Mouse (Mus musculus) layer of hippocampus, adult 2 months (tissue): Measurements from ENCODE around the gene Gm10382. TPM values are rescaled to one million over a fixed set of nuclear protein-coding genes. Genes with fewer than 3 reads are reported as not detected.
A peak's percentile ranks its signal among the peaks of the same experiment; 100 is the strongest.

Experiments used
- DNase-seq, 2 experiments: peaks; one replicate each; pipeline ENCODE4 v3.0.0; 2022; ENCODE audit warnings: low spot score in 2 of 2
- H3K27ac ChIP-seq: fragments of 200-600 bp; 2 replicates; pipeline ENCODE4 v1.8.1; 2022
- H3K4me3 ChIP-seq: fragments of 200-600 bp; 2 replicates; pipeline ENCODE4 v1.8.1; 2022; ENCODE audit warnings: mild to moderate bottlenecking
- CTCF ChIP-seq: fragments of 200-600 bp; conservative IDR thresholded peaks from 2 replicates; pipeline ENCODE4 v1.8.1; 2022; ENCODE audit warnings: antibody characterized with exemption, mild to moderate bottlenecking, moderate library complexity
- total RNA-seq, 2 experiments: library from RNA; stranded (reverse); gene quantifications; 2 replicates each; pipeline ENCODE4 v1.2.3; 2021

The Gm10382 gene
- total RNA-seq, 2 experiments from 2014 or later: not detected

GRCm38 (mm10) chr5:125355650-125356049 is 33.5 kb upstream of the Gm10382 start:
- H3K4me3 ChIP-seq: no peak overlapping the region
- no peak for TF ChIP-seq CTCF
- no peak overlapping the region for H3K27ac ChIP-seq
- DNase-seq: no peak

- DNase-seq: no peak
- Histone ChIP-seq H3K4me3 (no peak overlapping the region), H3K27ac (no peak overlapping the region)
- TF ChIP-seq CTCF: no peak
Measured at GRCm38 (mm10) chr5:125357543-125358269, 31.4 kb upstream of the Gm10382 start.

DNA sequence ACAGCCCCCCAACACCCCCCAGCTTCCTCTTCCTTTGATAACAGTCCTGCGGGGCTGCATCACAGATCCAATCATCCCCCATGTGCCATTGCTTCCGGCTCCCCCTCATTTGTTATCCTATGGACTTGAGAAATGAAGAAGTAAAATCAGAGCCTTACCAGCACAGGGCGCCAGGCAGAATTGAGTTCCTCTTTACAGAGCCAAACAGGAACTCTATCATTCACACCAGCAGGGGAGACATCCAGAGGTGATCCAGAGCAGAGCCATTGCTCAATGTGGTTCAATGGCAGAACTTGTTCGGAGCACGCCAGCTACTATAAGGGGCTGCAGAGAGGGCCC is 30.9 kb upstream of the Gm10382 start:
- TF ChIP-seq CTCF: no peak; the same call in 1 of the 2 replicates
- H3K4me3 ChIP-seq: no peak overlapping the region
- no peak overlapping the region for H3K27ac ChIP-seq
- no peak for DNase-seq

- no peak for TF ChIP-seq CTCF
- H3K27ac ChIP-seq: no peak overlapping the region
- peak overlapping the region; percentile 20 for H3K4me3 ChIP-seq
- peak in 1 of 2 experiments; percentile 43 for DNase-seq
Measured at GRCm38 (mm10) chr5:125360566-125360965, 28.6 kb upstream of the Gm10382 start.

- TF ChIP-seq CTCF: no peak
- Histone ChIP-seq H3K27ac (no peak overlapping the region), H3K4me3 (peak overlapping the region; percentile 20)
- no peak for DNase-seq
Measured at GRCm38 (mm10) chr5:125360981-125361510, 28.1 kb upstream of the Gm10382 start.

- no peak for TF ChIP-seq CTCF
- Histone ChIP-seq H3K4me3 (no peak overlapping the region), H3K27ac (no peak overlapping the region)
- no peak for DNase-seq
Measured at GRCm38 (mm10) chr5:125363894-125364293, 25.2 kb upstream of the Gm10382 start.

DNA sequence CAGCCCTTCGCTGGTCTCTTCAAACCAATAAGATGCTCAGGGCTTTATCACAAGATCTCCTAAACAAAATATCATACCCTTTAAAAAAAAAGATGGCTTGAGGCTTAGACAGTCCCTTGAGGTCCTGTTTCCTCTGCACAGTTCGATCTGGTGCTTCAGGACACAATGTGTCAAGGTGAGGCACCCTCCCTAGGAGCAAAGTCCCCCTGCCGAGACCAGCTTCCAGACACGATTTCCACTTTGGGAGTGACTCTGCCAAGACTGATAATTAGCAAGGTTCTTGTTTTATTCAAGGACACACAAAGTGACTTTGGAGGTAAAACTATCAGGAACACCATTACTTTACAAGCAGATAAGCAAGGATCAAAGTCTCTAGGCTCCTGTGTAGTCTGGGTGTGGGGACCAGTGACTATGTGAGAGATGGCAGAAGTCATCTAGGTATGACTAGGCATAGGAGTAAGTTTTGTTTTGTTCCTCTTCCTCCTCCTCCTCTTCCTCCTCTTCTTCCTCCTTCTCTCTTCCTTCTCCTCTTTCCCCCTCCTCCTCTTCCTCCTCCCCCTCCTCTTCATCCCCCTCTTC is 24.2 kb upstream of the Gm10382 start:
- no peak overlapping the region for H3K4me3 ChIP-seq
- no peak for TF ChIP-seq CTCF
- no peak overlapping the region for H3K27ac ChIP-seq
- no peak for DNase-seq

- H3K27ac ChIP-seq: no peak overlapping the region
- no peak for TF ChIP-seq CTCF
- DNase-seq: no peak
- no peak overlapping the region for H3K4me3 ChIP-seq
Measured at GRCm38 (mm10) chr5:125368156-125368555, 21.0 kb upstream of the Gm10382 start.

DNA sequence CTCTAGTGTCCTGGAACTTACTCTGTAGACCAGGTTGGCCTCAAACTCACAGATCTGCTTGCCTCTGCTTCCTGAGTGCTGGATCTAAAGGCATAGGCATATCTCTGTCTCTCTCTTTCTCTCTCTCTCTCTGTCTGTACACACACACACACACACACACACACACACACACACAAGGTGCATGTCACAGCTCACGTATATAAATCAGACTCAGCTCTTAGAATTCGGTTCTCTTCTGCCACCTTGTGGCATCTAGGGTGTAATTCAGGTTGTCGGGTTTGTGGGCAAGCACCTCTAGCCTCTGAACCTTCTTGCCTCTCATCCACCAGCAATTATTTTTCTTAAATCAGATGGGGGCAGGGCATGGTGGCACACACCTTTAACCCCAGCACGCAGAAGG is 20.6 kb upstream of the Gm10382 start:
- TF ChIP-seq CTCF: peak; percentile 79
- H3K27ac ChIP-seq: no peak overlapping the region
- peak; percentile 60 to 73 for DNase-seq
- no peak overlapping the region for H3K4me3 ChIP-seq

- TF ChIP-seq CTCF: peak; percentile 65
- Histone ChIP-seq H3K27ac (no peak overlapping the region), H3K4me3 (no peak overlapping the region)
- no peak for DNase-seq
Measured at GRCm38 (mm10) chr5:125370950-125371693, 18.0 kb upstream of the Gm10382 start.

- H3K4me3 ChIP-seq: no peak overlapping the region
- H3K27ac ChIP-seq: no peak overlapping the region
- no peak for DNase-seq
- TF ChIP-seq CTCF: no peak
Measured at GRCm38 (mm10) chr5:125372027-125372426, 17.1 kb upstream of the Gm10382 start.

DNA sequence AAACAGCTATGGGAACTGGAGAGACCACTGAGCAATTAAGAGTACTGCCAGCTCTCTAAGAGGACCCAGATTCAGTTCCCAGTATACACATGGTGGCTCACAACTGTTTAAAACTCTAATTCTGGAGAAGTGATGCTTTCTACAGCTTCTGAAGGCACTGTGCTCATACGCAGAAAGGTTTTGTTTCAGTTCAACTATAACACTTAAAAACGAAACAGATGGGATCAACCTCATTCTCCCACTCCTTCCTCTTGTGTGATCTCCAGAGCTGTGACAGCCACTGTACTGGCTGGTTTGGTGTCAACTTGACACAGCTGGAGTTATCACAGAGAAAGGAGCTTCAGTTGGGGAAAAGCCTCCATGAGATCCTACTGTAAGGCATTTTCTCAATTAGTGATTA is 13.3 kb upstream of the Gm10382 start:
- no peak overlapping the region for H3K27ac ChIP-seq
- DNase-seq: no peak
- no peak for TF ChIP-seq CTCF
- no peak overlapping the region for H3K4me3 ChIP-seq

- TF ChIP-seq CTCF: no peak
- Histone ChIP-seq H3K27ac (no peak overlapping the region), H3K4me3 (no peak overlapping the region)
- no peak for DNase-seq
Measured at GRCm38 (mm10) chr5:125377214-125377613, 11.9 kb upstream of the Gm10382 start.
